Mouse (Mus musculus) cerebellum, postnatal 36 days (tissue): ENCODE measurements around the gene Wdr48.

Experiments
- DNase-seq, 2 experiments: peaks; one replicate each; pipeline ENCODE4 v3.0.0; 2021 to 2022; ENCODE audit warnings: mixed read lengths in 2 of 2

The Wdr48 gene

GRCm38 (mm10) chr9:119925729-119926128 lies 31.1 kb downstream of the Wdr48 start:
- no peak for DNase-seq

GRCm38 (mm10) chr9:119926497-119926896 lies 31.8 kb downstream of the Wdr48 start:
- no peak for DNase-seq

- no peak for DNase-seq
These were observed 37.7 kb downstream of the Wdr48 start for GRCm38 (mm10) chr9:119932358-119932757.

GRCm38 (mm10) chr9:119933675-119934074 lies 39.0 kb downstream of the Wdr48 start:
- DNase-seq: no peak

- DNase-seq: peak; percentile 93 to 94
These were observed 42.5 kb downstream of the Wdr48 start, which contains the start of the genes Gorasp1 and Ttc21a for GRCm38 (mm10) chr9:119937005-119937773. Gene Gorasp1, minus strand, starts transcription at chr9:119937565. Gene Ttc21a, plus strand, starts transcription at chr9:119937606.

- no peak for DNase-seq
These were observed 43.8 kb downstream of the Wdr48 start for GRCm38 (mm10) chr9:119938496-119938895.

GRCm38 (mm10) chr9:119939646-119940045 lies 45.0 kb downstream of the Wdr48 start:
- DNase-seq: no peak

- no peak for DNase-seq
These were observed 46.7 kb downstream of the Wdr48 start for GRCm38 (mm10) chr9:119941407-119941806.

- DNase-seq: peak; percentile 35 to 49
These were observed 47.2 kb downstream of the Wdr48 start for GRCm38 (mm10) chr9:119941861-119942260.

- no peak for DNase-seq
These were observed 48.6 kb downstream of the Wdr48 start for GRCm38 (mm10) chr9:119943326-119943725.

- no peak for DNase-seq
These were observed 50.7 kb downstream of the Wdr48 start for GRCm38 (mm10) chr9:119945173-119945900.

- no peak for DNase-seq
These were observed 54.1 kb downstream of the Wdr48 start for GRCm38 (mm10) chr9:119948804-119949203.

GRCm38 (mm10) chr9:119950434-119950833 lies 55.8 kb downstream of the Wdr48 start:
- DNase-seq: no peak

GRCm38 (mm10) chr9:119951388-119951787 lies 56.7 kb downstream of the Wdr48 start:
- no peak for DNase-seq

- no peak for DNase-seq
These were observed 64.2 kb downstream of the Wdr48 start for GRCm38 (mm10) chr9:119958835-119959234.

- DNase-seq: no peak
These were observed 67.5 kb downstream of the Wdr48 start for GRCm38 (mm10) chr9:119962216-119962615.

GRCm38 (mm10) chr9:119962987-119963667 lies 68.4 kb downstream of the Wdr48 start:
- peak; percentile 56 to 68 for DNase-seq

GRCm38 (mm10) chr9:119964206-119964605 lies 69.5 kb downstream of the Wdr48 start:
- DNase-seq: no peak

GRCm38 (mm10) chr9:119965186-119965585 lies 70.5 kb downstream of the Wdr48 start:
- no peak for DNase-seq

GRCm38 (mm10) chr9:119966221-119966910 lies 71.7 kb downstream of the Wdr48 start:
- no peak for DNase-seq

- DNase-seq: no peak
These were observed 75.1 kb downstream of the Wdr48 start for GRCm38 (mm10) chr9:119969811-119970210.

- peak; percentile 77 to 79 for DNase-seq
These were observed 75.5 kb downstream of the Wdr48 start for GRCm38 (mm10) chr9:119970221-119970620.
